Mouse (Mus musculus): Measurements from ENCODE around the gene Kirrel.
"Not testable (repeated sequence)": the region's sequence is repeated elsewhere in the genome, so short reads cannot be mapped to it uniquely, and the experiment has no call there.

Gene Kirrel

DNA sequence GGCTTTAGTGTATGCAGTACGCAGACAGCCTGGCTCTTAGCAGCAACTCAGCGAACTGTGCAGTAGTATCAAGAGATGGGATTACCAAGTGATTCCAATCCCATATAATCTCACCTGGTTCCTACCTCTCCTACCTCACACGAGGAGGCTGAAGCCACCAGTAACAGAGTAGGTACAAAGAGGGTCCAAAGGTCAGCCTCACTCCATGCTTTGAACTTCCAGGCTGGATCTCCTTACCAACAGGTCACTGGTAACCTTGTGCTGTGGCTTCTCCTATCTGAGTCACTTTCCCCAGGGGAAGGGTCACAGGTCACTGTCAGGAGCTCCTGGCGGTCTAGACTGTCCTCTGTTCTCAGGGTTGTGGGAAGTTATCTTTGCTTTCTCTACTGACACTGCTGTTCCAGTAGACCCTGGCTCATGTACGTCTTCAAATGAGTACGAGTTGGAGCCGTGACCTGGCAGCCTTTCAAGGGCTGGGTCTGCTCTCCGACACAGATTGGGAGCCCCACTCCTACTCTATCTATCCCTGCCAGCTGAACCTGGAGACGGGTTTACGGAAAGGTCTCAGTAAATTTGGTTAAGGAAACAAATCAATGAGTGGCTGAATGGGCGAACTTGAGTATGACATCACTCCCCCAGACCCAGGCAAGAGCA, 42.7 kb downstream of the Kirrel start:
- DNase-seq, result no peak

DNA sequence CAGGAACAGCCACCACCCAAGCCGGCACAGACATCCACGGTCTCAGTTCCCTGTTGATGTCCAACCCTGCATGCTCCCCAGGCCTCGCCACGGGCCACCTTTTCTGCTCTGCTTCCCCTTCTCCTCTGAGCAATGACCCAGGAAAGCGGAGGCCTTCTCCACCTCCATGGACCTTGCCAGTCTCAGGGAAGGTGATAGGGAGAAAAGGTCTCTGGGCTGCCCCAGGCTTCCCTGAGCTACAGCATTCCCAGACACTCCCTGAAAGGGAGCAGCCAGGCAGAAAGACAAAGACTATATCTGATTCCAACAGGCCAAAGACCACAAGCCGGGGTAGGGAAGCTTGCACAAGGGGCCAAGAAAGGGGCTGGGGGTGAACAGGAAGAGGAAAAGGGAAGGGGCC, 43.6 kb downstream of the Kirrel start:
- DNase-seq, result no peak

DNA sequence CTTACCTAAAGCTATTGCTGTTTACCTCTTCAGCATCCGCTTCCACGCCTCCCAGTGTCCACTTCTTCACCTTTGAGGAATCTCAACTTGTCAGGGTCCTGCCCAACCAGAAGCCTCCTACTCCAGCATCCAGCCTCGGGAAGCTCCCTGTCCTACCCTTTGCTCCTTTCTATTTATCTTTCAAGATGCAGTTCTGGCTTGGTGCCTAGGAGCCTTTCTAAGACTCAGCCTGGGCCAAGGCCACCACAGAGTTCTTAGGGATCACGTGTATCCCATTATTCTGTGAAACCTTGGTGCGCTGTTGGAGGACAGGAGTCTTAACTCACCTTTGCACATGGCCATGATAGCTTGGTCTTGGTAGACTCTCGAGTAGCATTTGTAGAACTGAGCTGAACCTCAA, 50.8 kb downstream of the Kirrel start:
- DNase-seq, result peak; percentile 57

DNA sequence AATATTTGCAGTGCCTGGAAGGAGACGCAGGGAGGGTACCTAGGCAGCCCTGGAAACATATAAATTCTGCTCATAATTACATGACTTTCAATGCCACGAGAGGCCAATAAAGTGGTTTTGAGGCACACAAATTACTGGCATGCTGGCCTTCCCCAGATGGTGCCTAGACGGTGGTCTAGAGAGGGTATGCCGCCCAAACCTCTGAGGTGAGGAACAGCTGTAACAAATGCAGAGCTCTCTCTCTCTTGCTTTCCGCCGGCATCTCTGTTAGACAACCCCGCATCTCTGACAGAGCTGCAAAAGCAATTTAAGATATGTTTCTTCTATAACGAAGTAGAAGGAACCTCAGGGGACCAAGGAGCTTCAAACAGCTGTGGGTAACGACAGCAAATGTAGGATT, 56.3 kb downstream of the Kirrel start:
- DNase-seq, result no peak

DNA sequence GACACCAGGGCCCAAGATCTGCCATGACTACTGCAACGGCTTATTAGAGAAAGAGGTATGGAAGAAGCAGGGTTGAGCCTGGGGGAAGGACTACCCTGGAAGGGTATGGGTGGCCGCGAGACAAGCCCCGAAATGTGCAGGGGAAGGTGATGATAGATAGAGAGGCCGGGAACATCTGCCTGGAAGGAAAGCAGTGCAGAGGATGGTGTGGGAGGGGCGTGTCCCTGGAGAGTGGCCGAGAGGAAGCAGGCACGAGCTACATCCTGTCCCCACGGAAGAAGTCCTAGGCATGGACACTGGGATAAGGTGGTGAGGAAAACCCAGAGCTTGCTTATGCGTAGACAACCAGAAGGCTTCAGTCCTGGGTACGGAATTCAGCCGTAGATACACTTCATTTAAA, 56.9 kb downstream of the Kirrel start:
- DNase-seq, result peak; percentile 74

DNA sequence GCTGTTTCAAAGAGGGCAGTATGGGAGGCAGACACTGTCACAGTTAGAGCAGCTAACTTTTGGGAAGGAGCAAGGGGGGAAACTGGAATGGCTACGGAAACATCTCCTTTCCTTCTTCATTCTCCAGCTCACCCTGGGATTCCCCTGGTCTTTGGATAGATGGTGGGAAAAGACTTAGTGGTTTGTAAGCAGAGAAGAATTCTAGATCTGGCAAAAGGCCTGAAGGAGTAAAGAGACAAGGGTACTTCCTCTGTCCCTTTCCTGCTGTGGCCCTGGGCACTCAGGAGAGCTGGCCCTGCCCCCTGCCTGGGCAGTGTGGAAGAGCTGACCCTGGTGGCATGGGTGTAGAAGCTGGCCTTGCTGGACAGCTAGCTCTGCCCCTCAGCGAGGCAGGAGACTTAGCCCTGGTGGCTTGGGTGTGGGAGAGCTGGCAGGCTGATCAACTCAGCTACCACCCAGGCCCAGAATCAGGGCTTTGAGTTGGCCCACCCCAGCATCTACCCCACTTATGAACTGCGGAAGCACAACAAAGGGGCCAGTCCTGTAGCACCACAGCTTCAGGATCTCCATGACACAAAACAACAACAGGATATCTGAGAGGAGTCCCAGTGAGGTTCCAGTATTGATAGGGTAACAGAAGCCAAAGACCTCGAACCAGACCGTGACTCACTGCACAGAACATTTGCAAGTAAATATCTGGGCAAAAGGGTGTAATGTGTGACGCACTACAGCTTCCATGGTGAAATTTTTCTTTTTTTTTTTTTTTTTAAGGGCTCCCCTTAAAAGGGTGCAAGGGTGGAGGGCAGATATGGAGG, 58.6 kb downstream of the Kirrel start:
- DNase-seq, result no peak

DNA sequence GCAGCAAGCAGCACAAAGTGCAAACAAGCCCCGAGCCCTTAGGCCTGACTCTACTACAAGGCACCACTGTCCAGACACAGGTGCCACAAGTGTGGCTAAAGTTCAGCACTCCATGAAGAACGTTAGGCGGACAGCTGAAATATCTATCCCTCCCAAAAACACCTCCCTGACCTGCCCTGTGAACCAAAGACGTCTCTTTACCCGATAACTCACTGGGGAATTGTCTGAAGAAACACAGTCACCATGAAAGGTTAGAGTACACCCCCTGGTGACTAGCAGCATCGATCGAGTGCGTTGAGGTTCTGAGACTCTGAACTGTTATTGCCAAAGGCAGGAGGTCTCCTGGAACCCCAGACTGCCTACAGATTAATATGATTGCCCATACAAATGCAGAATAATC, 59.3 kb downstream of the Kirrel start:
- DNase-seq, result no peak

DNA sequence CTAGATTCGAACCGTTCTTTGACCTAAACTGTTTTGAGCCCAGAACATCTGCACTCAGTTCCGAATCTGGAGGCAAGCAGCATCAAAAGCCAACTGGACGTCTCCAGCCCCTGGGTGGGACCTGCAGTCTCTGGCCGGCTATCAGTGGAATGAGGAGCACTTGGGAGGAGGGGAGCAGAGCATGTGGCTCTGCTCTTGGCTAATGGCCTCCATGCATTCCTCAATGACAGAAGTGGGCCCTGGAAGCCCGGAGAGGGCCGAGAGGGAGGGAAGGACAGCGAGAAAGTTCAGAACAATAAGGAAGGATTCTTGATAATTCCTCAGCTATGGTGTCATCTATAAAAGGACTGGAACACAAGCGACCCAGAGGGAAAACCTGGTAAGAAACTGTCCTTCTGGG, 59.7 kb downstream of the Kirrel start:
- DNase-seq, result peak; percentile 79

DNA sequence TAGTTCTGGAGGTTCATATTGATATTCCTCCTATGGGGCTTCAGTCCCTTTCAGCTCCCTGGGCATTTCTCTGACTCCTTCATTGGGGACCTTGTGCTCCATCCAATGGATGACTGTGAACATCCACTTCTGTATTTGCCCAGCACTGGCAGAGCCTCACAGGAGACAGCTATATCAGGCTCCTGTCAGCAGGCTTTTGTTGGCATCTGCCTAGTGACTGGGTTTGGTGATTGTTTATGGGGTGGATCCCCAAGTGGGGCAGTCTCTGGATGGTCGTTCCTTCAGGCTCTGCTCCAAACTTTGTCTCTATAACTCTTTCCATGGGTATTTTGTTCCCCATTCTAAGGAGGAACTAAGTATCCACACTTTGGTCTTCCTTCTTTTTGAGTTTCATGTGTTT, 60.7 kb downstream of the Kirrel start:
- not testable (repeated sequence) for DNase-seq

DNA sequence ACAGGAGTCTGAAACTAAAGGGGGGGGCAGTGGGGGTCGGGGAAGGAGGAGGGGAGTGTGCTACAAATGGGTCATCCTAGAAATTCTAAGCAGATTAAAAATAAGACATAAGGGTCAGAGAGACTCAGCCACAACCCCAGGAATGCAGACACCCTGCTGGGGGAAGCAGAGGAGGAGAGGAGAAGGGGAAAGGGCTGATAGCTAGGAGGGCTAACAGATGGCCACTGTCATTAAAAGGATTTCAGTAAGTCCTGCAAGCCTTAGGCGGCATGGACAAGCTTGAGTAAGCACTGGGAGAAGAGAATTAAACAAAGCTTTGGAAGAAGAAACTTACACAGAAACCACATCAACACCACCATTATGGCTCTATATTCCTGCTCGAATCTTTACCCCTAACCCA, 62.3 kb downstream of the Kirrel start:
- DNase-seq, result no peak

DNA sequence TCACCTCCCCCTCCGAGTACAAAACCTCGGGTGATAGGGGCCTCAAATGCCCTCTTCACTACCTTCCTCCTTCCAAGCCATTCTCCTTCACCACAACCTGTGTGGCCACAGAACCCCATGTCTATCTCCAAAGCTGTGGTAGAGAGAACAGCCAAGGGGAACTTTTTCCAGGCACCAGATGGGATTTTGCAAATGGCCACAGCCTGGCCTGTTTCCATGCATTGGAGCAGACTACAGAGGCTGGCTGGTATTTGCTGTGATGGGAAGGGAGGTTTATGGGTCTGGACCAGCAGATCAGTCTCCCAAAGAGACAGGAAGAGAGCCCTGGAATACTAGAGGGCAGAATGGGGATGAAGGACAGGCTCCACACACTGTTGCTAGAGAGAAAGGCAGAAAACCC, 69.7 kb downstream of the Kirrel start:
- DNase-seq, result no peak

DNA sequence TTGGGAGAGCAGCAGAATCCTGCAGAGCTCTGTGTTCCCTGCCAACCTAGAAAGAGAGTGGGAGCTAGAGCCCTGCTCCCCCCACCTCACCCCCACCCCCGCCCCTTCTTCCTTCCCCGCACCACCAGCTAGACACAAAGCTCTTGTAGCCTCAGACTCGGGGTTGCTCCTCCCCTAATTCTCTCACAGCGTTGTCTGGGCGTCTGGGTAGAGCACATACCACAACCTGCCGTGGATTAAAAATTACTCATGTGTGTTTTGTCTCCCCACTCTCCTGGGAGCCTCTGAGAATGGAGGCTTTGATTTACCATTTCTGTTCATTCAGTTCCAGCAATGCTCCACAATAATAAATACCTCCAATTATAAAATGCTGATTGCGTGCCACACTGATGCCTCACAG, 72.2 kb downstream of the Kirrel start:
- DNase-seq, result no peak

DNA sequence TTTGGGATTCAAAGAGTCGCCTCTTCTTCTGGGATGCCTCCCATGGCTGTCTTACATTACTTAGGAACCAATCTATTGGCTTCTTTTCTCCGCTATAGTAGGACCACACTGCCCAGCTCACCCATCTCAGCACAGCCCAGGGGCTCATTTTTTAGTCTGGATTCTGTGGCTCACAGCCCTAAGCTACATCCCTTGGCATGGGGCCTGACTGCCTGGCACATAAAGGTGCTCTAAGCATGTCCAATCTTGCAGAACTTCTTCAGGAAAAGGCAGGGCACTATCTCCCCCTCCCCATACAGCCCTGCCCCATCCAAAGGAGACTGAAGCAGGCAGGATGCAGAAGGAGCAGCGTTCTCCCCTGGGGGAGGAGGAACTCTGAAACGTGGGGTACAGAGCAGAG, 73.6 kb downstream of the Kirrel start:
- DNase-seq, result no peak

DNA sequence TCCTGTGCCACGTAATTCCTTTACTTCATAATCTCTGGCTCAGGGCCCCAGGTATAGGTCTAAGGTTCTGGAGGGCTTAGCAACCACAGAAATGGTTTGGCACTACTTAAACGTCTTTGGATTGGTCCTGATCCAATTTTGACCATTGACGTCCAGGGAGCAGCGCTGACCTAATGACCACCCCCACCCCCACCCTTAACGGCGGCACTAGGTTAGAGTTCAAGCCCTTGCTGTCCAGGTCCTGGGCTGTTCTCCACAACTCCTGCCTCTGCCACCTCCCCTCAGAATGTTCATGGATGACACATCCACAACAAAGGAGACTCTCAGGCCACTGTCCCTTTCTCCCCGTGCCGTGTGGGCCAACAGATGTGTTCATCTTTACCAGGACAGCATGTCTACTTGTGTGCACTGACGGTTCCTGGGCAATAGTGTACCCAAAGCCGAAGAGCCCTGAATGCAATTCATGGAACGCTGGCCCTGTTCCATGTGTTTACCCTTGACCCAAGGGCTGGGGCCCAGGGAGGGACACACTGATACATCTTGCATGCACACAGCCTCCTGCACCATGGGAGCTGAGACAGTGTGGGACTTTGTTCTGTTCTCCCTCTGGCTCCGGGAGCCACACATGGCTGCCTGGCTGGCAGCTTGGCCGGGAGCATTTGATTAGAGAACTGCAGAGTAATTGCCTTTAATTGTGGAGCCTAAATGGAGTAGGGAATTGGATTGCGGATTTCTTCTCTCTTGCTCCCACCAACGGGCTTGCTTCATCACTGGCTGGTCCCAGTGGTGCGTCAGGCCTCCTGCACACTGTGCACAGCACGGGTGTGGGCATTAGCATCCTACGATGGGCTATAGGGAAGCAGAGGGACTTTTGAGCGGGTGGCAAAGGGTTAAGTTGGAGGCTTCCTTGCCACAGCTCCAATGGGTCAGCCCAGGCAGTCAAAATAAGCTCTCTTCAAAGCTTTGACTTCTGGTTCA, 76.3 kb downstream of the Kirrel start:
- DNase-seq, result no peak

DNA sequence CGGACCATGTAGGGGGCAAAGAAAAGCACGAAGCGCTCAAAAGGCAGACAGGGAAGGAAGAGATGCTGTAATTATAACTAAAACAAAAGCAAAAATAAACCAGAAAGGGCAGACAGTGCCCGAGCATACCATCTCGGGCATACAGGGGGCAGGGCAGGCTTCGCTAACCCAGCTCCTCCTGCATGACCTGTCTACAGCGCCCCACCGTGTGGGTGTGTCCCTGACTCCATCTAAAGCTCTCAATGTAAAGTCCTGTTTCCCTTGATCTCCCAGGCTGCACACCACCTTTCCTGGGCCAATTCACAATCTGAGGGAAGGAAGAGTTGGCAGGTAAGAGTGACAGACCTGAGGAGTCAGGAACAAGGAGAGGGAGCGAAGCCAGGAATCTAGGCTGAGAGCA, 77.3 kb downstream of the Kirrel start:
- DNase-seq, result no peak

DNA sequence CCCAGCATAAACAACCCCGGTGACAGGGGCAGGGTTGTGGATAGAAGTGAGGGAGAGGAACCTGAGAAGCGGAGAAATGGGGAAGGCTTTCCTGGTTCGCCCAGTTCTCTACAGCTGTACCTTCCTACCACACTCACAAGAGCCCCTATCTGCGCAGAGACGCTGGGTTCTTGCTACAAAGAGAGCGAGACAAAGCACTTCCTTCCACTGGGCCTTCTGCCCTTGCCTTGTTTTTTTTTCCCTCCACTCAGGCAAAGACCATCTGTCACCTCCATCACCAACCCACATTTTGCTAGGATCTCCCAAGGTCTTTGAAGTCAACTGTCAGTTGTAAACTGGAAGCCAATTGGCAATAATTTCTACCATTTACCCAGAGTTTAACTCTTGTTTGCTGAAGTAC, 80.8 kb downstream of the Kirrel start:
- no peak for DNase-seq

DNA sequence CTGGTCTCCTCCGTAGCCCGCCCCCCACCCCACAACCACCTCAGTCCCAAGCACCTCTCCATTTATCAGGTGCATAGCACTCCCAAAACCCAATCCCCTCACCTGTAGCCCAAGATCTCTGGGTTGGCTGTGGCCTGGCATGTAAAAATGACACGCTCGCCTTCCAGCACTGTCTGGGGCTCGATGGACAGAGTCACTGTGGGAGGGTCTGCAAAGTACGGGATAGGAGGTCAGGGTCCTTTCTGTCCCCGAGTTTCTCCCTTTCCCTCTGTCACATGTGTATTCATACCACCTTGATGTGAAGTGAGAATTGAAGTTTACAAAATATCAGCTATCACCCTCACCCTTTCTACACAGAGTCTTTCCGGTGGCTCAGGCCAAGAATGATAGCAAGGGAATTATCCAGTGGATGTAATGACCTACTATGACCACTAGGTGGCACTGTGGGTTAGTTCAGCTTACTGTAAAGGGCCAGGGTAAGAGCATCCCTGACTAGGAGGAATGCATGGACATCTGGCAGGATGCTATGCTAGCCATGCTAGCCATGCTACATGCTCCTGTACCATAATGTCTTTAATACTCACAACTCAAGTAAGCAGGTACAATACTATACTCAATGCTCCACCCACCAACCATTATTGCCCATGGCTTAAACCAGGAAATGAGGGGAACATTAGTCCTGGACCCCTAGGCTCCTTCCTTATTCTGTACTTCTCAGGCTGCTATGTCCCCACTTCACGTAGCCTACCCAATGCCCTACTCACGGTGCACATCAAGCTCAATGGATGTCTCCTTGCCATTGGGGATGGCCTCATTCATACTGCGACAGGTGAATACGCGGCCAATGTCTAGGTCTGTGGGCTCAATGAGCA, 84.6 kb downstream of the Kirrel start:
- DNase-seq, result peak; percentile 86

DNA sequence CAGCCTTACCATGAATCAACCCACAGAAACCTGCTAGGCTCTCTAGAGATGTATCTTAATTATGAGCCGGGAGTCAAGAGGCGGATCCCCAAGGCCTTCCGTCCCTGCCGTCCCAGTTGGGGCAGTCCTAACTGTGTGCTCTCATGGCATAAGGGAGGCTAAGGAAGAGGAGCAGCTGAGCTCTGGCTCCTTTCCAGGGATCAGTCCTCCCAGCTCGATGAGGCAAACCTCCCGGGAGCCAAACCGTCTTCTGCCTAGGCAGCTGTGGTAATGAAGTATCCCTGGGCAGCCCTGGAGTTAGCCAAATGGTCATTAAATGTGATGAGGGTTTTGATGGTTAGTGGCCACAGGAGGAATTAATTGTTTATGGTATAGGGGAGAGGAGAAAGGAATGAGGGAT, 87.4 kb downstream of the Kirrel start:
- DNase-seq, result peak; percentile 36

DNA sequence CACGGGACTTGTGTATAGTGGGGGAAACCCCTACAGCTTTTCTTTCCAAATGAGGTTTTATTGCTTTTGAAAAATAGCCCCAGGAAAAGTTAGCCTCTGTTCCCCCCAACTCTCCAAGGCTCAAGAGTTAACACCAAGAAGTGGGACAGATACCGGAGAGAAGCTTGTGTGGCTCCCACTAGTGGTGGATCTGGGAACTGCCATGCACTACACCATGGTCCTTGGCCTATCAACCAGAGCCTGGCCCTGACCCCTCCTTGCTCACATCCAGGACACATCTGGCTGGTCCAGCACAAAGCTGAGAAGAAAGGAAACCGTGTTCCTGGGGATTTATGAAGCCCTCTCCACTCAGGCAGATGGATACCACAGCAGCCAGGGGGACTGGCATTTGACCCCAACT, 92.3 kb downstream of the Kirrel start:
- peak; percentile 72 for DNase-seq

DNA sequence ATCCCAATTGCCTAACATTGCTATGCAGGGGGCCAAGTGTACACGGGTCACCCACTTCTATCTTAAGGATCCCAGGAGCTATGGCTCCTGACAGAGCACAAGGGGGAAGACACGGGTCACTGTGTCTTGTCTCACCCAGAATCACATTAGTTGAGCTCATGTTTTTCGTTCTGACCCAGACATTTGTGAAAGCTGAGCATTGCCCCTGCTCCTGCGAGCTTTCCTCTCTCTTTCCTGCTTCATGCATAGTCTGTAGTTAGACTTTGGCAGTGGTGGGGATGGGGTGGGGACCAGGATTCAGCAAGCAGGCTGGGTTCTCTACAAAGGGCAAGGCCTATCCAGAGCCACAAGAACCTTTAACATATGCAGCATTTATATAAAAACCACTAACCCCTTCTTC, 94.8 kb downstream of the Kirrel start:
- DNase-seq, result no peak

DNA sequence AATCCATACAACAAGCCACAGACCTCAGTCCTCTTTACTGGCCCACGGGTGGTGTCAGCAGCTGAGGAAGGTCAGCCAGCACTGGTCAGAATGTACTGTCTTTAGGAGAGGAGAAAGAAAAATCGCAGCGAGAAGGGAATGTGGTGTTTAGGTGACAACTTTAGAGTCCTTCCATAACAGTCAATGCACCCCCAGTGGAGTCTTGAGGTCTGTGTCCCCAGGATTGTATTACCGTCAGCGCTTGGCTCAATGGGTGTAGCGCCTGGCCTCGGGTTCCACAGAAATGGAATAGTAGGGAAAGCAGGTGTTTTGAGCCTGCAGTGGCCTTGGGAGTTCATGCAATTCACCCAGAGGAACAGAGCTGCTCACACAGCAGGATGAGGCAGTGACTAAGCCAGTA, 95.2 kb downstream of the Kirrel start:
- no peak for DNase-seq

DNA sequence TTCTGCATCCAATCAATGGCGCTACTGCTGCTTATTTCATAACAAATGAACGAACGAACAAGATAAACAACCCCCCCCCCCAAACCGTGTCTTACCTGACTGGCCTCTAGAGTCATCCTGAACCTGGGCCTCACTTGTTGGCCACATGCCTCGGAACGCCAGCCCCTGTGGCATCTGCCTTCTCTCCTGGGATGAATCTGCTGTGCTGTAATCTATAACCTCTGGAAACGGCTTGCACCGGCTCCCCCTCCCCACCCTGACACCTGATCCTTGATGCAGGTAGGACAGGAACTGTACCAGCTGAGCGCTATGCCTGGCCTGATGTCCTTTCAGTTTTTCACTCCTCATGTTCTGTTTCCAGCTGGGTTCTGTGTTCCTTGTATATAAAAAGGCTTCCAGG, 96.9 kb downstream of the Kirrel start:
- no peak for DNase-seq

DNA sequence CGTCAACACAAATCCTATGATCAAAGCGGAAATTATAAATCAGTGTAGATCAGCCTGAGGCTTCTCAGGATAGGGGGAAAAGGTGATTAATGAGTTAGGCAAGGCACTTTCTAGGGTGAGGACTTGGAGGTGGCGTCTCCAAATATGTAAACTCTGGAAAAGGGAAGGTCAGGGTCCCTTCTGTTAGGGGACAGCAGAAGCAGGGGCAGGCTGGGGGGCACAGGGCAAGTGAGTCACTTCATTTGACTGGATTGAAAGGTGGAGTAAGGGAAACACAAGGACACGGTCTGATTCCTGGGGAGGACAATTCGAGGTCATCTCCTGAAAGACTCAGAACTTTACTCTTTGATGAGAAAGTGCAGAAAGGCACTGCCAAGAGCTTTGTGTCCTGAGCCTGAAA, 97.6 kb downstream of the Kirrel start:
- DNase-seq, result no peak

All from lung, postnatal 10 days (tissue).